Mouse (Mus musculus): ENCODE measurements around the gene Zfp810. TPM values are rescaled to one million over a fixed set of nuclear protein-coding genes. Genes with fewer than 3 reads are reported as not detected.
"Not testable (repeated sequence)": the region's sequence is repeated elsewhere in the genome, so short reads cannot be mapped to it uniquely, and the experiment has no call there.

Gene Zfp810
- 7.9 and 11.0 TPM in 2 replicates for total RNA-seq (2021)
- long read RNA-seq, transcript Zfp810-201 (8 exons, 3,238 nt): major isoform, 5 of 9 reads
- long read RNA-seq, partial matches to known transcripts: 0 of 9 reads
- long read RNA-seq, other reads (novel, unspliced or antisense): 4 of 9 reads

DNA sequence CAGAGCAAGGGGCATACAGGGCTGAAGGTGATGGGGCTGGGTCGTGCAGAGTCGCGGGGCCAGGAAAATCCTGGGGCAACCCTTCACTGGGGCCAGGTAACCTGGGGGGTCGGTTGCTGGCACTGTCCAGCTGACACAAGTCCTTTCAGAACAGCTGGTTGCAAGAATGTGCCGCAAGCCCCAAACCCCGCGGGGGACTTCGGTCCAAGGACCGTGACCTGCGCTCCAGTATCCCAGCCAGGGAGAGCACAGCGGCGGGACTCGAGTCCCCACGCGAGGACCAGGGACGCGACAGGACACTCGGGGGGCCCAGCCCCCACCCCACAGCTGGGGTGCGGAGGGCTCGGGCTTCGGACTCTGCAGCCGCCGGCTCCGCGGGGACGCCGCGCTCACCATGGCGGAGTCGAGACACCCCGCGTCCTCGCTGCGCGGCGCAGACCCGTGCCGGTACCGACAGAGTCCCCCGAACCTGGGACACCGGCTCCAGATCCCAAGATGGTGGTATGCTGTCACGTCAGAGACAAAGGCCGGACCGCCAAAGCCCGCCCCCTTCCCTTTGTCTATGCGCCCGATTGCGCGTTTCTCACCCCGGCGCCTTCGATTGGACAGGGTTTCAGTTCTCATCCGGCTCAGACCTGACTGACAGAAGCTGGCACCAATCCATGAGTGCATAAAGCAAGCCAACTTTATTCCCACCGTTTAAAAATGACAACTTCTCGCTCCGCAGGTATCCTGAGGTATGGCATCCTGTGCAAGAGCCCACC, at the start of gene Zfp810:
Zfp810 (minus strand) TSS at position 493 of the 764 bp plus-strand sequence.
- peak; percentile 87 for DNase-seq

DNA sequence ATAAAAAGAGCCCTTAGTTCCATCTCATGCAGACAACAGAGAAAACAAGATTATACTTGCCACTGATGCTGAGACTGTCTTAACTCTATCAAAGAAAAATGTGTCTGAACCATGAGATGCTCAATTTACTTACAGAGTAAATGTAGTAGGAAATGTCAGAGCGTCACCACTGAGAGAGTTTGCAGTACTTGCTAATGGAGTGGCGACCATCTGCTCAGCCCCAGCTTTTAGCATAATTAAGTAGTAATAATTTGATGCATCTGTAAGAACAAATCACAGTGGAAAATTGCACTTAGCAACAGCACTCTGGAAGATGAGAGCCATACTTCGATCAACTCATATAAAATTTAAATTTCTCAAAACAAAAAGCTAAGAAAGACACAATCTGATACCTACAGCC, 48.5 kb upstream of the Zfp810 start:
- DNase-seq: no peak

DNA sequence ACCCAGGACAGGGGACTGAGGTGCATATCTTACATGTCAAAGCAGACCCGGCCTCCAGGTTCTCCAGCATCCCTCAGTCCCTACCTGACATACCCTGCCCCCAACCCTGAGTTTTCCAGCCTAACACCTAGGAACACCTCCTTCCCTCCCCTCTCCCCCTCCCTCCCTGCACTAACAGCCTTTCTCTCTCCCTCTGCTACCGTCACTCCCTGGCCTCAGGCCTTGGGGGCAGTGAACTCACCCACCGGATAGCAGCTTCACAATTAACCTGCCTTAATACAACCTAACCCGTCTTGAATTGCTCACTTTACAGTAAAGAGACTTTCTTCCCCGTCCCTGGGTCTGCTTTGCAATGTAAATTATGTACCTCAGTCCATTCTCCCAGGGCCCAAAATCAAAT, 46.5 kb upstream of the Zfp810 start:
- no peak for DNase-seq

DNA sequence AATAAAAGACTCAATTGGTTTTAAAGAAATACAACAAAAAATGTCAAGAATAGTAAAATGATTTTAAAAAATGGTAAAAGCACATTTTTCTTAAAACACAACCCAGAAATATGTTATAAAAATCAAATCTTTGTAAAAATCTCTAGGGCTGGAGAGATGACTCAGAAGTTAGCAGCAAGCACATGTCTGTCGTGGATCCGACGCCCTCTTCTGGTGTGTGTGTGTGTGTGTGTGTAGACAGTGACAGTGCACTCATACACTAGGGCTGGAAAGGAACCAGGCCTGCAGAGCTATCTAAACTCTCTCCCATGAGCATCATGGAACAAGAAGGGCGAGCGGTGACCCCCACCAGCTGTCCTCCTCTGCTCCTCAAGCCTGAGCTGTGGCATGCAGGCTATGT, 46.0 kb upstream of the Zfp810 start:
- DNase-seq: no peak

DNA sequence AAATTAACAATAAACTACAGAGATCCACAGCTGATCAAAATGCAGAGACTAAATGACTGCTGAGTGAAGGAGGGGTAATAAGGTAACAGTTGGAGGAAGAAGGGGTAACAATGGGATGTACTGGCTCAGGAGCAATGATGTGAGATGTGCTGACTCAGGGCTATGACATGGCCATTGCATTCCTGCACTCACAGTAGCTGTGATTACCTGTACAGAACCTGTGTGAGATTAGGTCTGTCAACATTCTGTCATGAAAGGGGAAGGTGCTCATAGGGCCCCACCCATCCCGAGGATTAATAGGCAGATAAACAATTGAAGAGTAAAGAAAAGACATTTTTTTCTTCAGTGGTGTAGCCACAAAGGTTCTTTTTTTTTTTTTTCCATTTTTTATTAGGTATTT, 32.9 kb upstream of the Zfp810 start:
- DNase-seq: no peak

DNA sequence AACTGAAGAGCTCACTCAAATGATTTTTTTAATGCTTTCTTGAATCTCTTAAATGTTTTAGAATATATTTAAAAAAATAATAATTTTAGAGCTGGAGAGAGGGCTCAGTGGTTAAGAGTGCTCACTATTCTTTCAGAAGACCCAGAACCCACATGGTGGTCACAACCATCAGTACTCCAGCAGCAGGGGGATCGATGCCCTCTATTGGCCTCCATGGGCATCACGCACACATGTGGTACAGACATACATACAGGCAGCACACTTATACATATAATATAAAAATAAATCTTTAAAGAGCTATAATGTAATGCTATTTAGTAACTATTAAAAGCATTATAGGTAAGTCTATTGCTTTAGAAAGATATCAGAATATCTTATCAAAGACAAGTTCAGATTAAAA, 29.8 kb upstream of the Zfp810 start:
- no peak for DNase-seq

DNA sequence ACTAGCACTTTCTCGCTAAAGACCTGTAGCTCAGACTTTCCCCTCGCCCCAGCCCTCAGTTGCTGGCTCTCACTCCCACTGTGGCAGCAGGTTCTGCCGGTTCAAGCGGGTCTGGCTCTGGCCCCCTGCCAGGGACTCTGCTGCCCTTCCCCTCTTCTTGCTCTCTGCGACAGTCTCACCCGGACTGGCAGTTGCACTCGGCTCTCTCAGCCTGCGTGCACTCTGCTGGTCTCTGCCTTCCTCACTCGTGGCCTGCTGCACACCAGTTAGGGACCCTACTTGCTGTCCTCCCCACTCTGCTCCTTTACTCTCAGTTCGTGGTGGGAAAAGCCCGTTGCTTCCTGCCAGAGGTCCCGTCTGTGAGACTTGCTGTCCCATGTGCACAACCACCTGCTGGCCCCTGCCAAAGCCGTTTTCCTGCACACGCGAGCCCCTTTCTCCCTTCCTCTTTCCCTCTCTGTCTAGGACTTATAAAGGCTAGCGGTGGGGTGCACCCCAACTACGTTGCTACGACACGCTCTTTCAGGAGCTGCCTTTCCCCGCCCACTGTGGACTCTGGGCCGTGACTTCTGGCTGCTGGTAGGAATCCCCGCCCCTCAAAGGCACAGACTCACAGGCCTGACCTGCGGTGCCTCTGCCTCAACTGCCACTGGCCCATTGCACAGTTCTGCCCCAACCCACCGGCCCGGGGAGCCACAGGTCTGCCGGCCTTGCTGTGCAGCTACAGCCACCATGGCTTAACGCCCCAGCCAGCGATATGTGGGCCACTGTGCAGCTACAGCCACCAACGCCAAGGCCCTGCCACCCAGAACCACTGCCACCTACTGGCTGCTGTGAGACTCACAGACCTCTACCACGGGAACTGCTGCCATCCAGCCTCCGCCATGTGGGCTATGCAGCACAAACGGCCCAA, 20.3 kb upstream of the Zfp810 start:
- DNase-seq: peak; percentile 83

DNA sequence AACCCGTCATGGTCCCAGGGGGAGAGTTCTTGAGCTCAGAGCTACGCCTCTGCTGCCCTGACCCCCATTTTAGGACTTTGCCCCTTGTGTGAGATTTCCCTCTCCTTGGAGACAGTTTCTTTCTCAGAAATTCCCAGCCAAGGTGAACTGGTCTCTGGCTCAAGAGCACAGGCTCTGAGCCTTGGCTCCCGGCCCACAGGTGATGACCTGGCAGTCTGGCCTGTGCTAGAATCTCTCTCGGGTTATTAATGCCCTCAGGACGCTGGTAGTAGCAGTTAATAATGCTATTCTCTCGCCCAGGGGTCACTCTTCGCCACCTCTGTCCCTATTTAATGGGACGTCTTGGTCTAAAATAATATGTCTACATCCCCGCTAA, 19.6 kb upstream of the Zfp810 start:
- DNase-seq: peak; percentile 42

DNA sequence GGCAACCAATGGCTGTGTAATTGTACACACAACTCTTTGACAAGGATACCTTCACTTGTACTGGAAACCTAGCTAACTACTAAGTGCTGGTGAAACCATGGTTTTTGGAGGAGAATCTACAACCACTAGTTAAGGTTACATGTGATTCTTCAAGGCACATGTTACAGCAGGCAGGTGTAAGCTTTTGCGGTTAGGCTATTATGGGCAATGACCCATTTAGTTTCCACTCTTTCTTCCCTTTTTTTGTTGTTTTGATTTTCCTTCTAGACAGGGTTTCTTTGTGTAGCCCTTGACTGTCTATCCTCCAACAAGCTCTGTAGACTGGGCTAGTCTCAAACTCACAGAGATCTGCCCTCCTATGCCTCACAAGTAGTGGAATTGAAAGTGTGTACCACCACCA, 17.1 kb upstream of the Zfp810 start:
- no peak for DNase-seq

DNA sequence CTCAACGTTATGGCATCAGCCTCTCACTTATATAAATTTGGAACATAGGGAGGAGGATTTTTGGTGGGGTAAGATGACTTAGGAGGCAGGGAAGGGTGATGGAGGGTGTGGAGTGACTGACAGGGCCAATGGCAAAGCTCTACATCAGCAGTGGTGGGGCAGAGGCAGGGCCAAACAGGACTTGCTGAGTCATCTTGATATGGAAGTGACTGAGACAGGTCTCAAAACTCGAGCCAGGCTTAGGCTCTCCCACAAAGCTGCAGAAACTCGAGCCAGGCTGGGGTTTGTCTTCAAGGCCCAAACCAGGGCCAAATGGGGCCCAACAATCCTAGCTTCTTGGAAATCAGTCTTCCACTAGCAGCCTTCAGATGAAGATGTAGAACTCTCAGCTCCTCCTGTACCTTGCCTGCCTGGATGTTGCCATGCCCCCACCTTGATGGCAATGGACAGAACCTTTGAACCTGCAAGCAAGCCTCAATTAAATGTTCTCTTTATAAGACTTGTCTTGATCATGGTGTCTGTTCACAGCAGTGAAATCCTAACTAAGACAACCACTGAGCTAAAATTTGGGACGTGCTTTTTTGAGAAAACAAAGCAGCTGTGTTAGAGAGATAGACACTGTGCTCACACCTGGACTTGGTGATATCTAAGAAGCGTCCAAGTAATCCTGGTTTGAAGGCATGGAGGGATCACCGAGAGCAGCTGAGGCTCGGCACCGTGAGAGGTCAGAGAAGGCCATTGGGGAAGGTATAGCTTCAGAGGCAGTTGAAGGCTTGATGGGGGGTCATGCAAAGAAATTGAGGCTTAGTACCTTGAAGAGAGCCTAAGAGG, 15.1 kb upstream of the Zfp810 start:
- no peak for DNase-seq

DNA sequence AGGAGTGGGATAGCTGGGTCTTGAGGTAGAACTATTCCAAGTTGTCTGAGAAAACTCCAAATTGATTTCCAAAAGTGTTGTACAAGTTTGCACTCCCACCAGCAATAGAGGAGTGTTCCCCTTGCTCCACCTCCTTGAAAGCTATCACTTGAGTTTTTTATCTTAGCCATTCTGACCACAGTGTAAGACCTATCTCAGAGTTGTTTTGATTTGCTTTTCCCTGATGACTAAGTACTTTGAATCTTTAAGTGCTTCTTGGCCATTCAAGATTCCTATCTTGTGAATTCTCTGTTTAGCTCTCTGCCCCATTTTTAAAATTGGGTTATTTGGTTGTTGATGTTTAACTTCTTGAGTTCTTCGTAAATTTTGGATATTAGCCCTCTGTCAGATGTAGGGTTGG, 11.7 kb upstream of the Zfp810 start:
- no peak for DNase-seq

DNA sequence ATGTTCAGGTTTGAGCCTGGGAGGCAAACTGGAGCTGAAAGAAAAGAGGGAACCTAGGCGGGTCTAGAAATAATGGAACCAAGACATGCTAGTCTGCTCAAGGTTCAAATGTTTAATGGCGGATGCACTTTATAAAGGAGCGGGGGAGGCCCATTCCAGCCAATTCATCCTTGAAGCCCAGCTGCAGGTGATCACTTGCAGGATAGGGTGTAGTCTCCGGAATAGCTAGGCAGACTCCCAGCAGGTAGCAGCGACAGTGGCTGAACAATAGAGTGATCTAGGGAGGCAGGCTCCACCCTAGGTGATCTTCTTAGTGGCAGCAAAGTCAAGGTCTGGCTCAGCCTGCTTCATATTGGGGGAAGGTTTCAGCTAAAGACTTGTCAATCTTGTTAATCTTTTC, 8.6 kb upstream of the Zfp810 start:
- not testable (repeated sequence) for DNase-seq

DNA sequence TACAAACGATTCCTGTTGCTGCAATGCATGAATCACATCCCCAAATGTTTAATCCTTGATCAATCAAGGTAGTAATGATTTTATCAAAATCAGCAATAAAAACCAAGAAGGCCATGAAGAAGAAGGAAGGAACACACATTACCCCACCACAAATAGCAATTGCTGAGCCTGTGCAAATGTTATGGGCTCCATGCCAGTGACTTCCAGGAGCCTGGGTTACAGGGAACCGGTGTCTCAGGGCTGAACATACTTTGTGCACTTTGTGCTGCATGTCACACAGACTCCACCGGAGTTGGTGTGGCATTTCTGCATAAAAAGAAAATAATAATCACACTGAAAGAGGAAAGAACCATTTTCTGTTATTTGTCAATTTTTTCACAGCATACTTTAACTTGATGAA, 6.6 kb upstream of the Zfp810 start:
- DNase-seq: no peak

DNA sequence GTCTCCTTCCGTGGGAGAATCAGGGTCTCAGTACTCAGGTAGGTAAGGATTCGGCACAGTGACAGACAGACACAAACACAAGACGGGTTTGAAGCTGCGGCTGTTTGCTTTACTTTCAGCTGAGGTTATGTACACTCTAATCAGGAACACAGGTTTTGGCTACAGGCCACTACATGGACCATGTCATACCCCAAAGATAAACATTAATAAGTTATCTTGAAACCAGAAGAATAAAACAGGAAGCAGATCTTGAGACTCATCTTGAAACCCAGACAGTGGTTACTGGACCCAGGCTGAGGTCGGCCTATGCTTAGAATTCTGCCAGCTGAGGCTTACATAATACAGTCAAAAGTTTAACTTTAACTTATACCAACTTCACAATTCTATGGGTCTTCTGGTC, 5.8 kb upstream of the Zfp810 start:
- DNase-seq: no peak

DNA sequence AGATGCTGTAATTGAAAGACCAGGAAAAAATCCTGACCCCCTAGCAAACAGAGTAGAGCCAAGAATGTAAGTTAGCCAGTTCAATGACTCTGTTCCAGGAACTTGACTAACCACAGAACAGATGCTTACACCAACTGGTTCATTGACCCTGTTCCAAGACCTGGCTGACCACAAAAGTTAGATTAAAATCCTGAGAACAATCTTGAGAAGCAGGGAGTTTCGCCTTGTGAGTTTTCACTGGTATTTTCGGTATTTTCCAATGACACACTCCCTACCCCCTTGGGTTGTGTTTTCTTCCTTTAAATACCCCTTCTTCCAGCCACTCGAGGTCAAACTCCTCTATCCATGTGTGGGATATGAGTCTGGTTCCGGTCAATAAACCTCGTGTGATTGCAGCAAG, 2.2 kb upstream of the Zfp810 start:
- no peak for DNase-seq

DNA sequence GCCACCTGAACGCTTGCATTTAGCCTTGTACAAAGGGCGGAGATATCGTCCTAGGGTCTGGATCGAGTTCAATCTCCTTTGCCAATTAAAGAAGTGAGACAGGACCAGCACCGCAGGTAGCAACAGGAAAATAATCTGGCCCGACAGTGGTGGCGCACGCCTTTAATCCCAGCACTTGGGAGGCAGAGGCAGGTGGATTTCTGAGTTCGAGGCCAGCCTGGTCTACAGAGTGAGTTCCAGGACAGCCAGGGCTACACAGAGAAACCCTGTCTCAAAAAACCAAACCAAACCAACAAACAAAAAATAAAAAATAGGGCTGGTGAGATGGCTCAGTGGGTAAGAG, 443 bp upstream of the Zfp810 start:
- not testable (repeated sequence) for DNase-seq

DNA sequence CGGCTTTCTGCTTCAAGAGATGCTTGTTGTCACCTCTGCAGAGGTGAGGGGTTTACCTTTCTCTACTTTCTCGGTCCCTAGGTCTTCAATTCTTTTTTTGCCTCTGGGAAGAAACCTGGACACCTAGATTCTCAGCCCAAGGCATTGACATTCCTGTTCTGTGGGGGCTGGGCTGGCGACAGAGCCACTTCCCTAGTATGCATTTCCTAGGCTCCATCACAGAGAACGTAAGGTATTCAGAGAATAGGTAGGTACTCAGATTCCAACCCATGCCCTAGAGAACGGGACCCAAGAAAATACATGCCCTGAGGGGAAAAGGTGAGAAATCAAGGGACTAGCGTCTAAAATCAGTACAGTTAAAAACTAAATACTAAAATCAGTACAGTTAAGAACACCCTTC, 722 bp downstream of the Zfp810 start:
- DNase-seq: no peak

DNA sequence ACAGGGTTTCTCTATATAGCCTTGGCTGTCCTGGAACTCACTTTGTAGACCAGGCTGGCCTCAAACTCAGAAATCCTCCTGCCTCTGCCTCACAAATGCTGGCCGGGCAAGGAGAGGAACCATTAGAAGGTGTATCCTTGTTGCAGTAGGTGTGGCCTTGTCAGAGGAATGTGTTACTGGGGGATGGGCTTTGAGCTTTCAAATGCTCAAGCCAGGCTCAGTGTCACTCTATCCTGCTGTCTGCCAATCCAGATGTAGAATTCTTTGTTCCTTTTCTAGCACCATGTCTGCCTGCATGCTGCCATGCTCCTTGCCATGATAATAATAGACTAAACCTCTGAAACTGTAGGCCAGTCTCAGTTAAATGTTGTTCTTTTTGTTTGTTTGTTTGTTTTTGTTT, 5.2 kb downstream of the Zfp810 start:
- no peak for DNase-seq

DNA sequence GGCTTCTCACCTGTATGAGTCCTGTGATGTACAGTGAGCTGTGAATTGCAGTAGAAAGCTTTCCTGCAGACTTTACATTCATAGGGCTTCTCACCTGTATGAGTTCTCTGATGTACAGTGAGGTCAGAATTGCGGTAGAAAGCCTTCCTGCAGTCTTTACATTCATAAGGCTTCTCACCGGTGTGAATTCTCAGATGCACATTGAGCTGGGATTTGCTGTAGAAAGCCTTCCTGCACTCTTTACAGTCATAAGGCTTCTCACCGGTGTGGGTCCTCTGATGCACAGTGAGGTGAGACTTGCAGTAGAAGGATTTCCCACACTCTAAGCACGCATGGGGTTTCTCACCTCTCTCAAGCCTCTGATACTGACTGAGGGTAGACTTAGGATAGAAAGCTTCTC, 28.7 kb downstream of the Zfp810 start:
- DNase-seq: no peak

DNA sequence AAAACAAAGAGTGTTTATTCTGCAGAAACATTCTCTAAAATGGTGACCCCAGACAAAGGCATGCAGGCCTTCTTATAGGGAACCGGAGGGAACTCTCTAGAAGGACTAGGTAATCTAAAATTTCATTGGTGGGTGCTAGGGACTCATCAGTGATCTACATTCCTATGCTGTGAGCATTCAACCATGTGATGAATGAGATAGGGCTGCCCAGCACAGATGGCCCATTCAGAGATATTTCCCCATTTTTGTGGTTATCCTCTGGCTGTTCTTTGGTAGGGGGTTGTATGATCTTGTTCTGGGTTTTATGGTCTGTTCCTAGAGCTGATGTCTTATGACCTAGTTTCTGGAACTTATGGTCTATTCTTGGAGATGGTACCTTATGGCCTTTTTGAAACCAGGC, 38.6 kb downstream of the Zfp810 start:
- DNase-seq: no peak

DNA sequence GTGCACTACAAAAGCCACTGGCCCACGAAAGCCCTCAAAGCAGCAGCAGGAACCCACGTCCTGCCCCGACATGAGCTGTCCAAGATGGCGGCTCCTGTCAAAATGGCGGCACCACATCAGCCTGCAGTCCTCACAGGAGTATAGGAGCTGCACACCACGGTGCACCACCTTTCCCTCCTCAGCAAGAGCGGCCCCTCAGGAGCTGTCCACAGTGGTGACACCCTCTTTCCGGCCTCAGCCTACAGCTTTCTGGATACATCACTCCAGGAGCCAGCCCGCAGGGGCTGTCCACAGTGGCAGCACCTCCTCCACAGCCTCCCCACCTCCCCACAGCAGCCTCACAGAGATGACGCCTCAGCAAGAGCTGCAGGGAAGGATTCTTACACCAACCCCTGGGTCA, 44.8 kb downstream of the Zfp810 start:
- no peak for DNase-seq

DNA sequence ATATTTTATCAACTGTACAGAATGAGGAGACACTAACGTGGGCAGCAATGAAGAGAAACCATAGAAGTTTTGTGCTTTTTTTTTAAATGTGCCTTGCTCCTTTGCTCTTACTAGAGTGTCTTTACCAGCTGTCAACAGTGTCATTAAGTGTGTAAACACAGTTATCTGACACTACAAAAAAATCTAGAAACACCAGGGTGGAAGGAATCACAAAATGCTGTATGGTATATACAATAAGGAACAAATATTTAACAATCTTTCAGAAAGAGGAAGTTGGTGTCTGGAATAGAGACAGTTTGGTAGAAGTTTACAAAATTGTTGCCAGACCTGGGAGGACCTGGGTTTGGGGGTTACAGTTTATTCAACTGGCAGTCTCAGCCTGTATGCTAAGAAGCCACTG, 45.9 kb downstream of the Zfp810 start:
- DNase-seq: no peak

DNA sequence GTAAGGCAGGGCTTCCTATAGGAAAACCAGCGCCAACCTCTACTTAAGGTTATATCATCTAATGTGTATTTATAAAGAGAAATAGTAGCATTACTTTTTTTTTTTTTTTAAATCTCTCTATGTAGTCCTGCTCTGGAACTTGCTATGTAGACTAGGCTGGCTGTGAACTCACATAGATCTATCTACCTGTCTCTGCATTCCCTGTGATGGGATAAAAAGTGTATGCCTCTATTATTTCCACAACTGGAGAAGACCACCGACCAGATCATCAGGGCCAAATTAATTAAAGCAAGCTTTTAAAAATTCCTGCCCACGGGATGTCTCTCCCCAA, 47.4 kb downstream of the Zfp810 start:
- no peak for DNase-seq
